Mouse (Mus musculus) spleen, postnatal 14 days (tissue): ENCODE data around the gene Gm1043.

Experiments
- DNase-seq, 2 experiments: peaks; one replicate each; pipeline ENCODE4 v3.0.0; 2021 to 2022; ENCODE audit warnings: low spot score in 2 of 2

The Gm1043 gene

DNA sequence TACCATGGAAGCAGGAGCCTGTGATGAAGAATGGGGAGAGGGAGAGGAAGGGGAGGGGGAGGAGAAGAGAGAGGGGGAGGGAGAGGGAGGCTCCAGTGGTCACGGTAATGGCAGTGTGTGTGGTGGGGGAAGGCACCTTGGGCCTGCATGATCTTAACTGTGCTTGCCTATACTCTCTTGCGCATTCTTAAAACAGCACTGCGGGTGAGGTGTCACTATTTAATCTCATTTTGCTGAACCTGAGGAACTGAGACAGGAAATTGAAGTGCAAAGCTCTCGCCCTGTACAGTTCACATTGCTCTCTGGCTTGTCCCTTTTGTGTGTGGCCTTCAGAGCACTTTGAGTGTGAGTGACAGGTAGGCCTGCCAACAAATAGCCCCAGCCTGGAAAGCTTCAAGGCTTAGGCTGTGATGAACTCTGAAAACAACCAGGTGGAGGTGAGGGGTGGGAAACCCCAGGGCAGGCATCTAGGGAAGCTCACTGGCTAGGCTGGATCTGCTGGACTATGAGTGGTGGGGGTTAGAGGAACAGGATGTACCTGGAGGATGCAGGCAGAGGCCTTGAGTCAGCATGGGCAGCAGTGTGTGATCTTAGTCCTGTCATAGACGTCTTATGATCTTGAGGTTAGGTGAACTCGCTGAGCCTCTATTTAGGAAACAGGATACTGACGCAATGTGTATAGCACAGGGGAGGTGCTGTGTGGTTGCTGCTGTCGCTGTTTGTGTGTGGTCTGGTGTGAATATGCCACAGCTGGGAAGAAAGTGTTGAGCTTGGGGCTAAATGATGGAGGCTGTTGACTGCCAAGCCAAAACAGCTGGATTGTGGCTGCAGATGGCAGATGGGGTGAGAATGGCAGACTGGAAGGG is 18.2 kb upstream of the Gm1043 start:
- DNase-seq: no peak

DNA sequence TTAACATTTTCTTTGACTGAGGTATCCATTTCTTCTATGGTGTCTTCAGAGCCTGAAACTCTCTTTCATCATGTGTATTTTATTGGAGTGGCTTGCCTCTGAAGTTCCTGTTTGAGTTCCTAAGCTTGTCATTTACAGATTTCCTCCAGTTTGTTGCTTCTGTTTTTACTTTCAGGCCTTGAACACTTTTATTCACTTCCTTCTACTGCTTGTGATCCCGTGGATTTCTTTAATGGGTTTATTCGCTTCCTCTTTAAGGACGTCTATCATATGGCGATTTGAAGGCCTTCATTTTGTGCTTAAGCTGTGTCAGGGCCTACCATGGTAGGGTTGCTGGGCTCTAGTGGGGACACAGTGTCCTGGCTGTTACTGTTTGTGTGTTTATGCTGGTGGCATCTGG is 11.5 kb upstream of the Gm1043 start:
- DNase-seq: no peak

DNA sequence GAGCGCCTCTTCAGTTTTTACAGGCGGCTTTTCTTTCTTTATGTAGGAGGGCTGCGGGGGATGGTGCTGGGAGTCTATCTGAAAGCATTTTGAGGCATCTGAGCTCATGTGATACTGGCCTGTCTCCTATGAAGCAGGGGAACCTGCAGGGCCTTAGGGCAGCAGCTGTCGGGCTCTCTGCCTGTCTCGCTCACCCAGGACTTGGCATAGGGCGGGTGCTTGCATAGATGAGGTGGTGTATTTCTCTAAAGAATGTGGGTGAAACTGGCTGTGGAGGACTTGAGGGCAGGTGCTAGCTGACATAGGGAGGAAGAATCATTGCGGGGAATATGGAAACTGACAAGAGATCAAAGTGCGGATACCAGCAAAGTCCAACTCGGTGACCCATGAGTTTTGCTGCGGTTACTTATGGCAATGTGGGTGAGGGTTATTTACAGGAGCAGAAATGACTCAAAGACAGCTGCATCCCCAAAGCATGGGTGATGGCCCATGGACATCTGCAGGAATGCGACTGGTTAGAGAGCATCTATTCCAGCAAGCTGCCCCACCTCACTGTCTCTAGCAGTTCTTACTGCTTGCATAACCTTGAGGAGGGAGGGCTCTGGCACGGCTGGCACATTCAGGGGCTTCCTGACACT is 8.4 kb upstream of the Gm1043 start:
- no peak for DNase-seq

DNA sequence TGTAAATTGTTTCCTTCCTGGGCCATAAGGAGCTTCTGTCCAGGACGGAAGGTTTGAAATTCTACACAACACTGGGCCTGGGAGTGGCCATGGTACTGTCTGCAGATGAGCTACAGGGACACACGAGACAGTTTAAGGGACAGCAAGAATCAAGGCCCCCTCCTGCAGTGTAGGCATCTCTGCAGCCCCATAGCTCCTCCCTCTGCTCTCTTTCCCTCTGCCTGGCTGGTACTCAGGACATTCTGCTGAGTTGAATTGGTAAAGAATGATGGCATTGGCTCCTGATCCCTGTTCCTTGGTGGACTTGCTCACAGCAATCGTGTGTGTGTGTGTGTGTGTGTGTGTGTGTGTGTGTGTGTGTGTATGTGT is 7.9 kb upstream of the Gm1043 start:
- DNase-seq: no peak

DNA sequence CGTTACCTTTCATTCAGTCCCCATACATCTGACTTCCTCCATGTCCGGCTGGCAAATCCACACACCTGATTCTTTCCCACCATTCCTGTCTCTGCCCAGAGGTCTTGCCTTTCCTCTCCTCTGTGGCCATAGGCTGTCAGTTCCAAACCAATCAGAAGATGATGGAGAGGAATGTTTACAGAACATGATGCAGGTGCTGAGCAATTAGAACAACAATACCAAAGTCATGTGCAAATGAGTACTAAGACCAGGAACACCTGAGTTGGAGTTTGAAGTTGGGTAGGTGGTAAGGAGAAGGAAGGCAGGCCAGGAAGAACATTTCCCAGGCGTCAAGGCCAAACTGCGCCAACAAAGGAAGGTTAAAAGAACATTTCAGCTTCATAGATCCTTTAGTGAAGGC is 5.7 kb upstream of the Gm1043 start:
- no peak for DNase-seq

DNA sequence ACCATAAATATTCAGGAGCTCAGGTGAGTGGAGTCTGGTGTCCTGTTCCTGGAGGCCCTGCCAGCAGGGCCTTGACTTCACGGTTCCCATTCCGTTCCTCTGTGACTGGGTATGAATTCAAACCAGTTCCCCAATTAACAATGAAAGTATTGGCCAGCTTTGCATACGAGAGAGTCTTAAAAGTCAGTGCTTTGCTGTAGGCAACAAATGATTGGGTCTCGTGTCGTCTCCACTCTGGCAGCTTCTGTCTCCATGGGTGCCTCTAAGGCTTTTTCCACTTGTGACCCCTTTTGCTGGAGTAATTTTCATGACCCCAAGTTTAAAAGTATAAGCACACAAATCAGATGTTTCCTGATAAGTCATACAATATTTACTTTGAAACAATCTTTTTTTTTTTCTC is 4.6 kb upstream of the Gm1043 start:
- DNase-seq: no peak

DNA sequence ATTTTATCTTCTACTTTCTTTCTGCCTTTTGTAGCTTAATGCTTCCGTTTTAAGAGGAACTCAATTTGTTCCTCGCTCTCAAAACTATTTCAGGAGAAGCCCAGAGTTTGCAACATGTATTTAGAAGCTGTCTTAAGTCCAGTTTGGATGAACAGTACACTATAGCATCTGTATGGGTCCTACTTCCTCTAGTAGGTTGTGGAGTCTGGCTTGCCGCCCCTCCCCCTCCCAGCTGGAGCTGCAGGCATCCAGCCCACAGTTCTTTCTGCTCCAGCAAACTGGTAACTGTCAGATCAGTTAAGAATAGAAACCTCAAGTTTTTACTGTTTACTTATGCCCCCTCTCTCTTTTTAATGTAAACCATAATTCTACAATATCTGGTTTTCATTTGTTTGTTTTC is 2.8 kb upstream of the Gm1043 start:
- DNase-seq: peak; percentile 25 to 43

DNA sequence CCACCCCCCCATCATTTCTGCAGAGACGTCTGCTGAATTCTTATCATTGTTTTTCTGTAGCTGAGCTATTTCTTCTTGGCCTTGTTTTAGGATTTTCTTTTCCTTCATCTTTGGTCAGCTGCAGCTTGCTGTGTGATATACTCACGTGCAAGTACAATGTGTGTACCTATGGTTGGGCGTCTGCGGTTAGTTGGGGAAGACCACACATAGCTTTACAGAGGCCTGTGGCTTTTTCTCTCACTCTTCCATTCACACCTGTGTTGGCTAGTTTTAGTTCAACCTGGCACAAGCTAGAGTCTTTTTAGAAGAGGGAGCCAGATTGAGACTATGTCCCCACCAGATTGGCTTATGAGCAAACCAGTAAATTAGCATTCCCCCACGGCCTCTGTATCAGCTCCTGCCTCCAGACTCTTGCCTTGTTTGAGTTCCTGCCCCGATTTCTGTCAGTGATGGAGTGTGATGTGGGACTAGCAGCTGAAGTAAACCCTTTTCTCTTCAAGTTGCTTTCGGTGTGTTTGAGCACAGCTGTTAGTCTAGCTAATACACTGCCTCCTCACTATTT is 1.9 kb upstream of the Gm1043 start:
- no peak for DNase-seq

DNA sequence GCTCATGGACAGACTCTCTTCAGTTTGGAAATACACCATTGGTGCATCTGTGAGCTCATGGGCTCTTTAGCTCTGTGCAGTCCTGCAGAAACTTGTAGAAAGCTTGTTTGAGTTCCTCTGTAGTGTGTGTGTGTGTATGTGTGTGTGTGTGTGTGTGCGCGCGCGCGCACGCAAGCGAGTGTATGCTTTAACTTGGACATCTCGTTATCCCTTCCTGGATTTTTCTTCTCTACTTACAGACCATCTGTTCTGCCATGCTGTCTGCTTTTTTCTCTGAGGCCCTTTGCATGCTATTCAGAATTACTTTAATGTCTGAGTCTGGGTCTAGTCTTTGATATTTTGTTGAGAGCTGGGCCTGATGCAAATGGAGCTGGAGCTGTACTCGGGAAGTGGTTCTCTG is 1.3 kb upstream of the Gm1043 start:
- no peak for DNase-seq

DNA sequence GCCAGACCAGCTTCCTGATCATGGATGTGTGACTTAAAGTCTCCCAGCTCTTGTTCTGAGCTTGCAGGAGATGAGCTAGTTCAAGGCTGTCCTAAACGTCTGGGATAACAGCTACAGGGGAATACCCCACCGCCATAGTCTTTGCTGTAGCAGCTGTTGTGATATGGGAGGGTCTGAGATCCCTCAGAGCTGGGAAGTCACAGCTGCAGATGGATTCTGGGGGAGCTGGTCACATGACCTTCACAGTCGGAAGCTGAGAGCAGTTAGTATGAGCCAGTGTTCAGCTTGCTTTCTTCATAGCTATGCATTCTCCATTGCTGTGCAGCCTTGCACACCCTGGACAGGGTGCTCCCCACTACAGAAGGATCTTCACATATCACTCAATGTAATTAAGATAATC is 748 bp downstream of the Gm1043 start:
- no peak for DNase-seq

DNA sequence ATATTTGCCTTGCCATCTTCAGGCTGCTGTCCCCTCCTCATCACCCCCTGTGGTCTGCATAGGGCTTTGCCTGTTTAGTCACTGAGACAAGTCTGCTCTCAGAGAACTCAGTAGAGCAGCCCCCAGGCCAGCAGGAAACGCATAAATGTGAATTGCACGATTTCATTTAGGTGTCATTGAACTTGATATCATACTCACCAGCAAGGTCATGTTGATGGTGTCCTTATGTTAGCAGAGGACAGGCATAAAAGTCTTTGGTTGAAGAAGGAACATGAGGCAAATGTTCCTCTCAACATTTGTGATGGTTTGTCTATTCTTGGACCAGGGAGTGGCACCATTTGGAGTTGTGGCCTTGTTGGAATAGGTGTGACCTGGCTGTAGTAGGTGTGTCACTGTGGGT is 2.6 kb downstream of the Gm1043 start:
- DNase-seq: no peak

DNA sequence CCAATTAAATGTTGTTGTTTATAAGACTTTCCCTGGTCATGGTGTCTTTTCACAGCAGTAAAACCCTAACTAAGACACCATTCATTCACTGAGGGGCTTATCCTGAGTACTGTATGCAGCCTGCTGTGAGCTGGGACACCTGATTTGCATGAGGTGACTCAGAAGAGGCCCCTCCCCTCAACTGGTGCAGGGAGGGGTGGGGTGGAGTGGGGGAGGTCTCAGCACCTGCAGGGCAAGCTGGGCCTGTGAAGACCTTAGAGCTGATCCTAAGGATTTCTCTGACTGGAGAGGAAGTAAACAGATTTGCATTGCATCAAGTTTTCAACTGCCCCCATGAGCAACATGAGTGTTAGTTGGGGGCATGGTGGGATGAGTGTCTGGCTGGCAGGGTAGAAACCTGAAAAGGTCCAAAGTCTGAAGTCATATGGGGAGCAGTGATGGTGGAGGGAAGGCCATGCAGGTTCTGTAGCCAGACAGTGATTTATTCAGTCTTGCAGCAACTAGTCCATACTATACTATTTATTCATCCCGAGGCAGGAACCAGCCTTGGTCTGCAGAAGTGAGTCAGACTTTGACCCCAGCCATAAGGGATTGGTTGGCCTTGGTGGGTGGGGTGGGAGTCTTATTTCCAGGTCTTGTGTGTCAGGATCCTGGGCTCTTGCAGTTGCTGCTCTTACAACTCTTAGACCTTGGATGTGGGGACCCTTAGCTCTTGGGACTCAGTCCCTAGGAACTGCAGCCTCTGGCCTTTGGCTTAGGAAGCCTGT is 3.4 kb downstream of the Gm1043 start:
- DNase-seq: no peak

DNA sequence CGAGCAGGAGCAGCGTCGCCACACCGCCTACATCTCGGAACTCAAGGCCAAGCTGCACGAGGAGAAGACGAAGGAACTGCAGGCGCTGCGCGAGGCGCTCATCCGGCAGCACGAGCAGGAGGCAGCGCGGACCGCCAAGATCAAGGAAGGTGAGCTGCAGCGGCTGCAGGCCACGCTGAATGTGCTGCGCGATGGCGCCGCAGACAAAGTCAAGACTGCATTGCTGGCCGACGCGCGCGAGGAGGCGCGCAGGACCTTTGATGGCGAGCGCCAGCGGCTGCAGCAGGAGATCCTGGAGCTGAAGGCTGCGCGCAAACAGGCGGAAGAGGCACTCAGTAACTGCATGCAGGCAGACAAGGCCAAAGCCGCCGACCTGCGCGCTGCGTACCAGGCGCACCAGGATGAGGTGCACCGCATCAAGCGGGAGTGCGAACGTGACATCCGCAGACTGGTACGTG is 6.0 kb downstream of the Gm1043 start:
- DNase-seq: no peak

DNA sequence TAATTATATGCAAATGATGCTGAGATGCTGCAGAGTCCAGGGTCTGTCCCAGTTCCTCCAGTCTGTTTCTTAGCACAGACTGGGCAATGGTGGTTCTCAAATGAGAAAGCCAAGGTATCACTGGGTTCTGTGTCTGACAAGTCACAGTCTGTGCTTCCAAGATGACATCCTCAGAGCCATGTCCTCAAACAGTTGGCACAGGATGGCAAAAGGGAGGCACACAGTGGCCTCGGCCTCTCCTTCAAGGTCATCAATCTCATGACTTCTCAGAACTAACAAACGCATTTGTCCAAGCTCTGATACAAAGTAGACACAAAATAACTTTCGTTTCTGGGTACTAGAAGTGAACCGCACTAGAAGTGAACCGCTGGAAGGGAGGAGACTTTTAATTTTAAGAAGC is 9.8 kb downstream of the Gm1043 start:
- DNase-seq: no peak

DNA sequence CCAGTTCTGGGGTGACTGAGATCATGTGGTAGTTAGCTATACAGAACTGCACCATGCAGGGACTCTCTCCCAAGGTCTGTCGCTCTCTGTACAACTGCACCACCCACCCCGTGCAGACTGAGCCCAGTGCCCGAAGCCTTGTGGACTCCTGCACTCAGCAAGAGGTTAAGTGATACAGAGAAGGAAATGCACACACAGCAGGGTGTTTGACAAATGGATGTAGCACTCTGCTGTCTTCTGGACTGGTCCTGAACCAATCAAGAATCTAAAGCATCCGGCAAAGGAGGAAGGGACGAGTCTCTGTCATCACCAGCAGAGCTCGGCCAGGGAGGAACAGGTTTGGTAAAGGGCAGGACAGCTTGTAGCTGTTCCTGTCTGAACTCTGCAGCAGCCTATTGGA is 12.4 kb downstream of the Gm1043 start:
- DNase-seq: no peak

DNA sequence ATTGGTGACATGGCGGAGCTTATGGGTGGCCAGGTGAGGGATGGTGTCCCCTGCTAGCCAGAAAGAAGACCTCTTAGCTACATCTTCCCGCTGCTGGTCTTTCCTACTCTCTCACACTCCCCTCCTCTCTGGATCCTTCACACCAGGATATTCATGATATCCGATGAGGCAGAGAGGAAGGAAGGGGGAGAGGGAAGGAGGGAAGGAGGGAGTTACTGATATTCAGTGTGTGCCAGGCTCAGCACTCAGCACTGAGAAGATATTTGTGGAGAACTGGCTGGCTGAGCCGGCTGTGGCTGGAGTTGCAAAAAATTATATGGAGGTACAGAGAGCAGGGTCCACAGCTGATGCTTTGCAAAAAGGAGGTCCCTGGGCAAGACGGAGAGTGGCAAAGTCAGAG is 15.6 kb downstream of the Gm1043 start:
- DNase-seq: no peak

DNA sequence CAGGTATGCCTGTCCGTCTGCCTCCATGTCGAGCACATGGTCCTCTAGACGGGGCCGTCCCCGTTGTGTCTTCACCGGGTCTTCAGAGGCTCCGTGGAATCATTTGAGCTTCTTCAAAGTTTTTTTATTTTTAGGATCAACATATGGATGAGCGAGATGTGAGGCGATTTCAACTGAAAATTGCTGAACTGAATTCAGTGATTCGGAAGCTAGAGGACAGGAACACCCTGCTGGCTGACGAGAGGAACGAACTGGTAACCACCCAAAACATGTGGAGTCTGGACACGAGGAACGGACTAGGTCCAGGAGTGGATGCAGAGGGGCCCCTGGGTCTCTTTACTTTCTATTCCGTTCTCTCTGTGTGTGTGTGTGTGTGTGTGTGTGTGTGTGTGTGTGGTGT is 16.5 kb downstream of the Gm1043 start:
- DNase-seq: no peak

DNA sequence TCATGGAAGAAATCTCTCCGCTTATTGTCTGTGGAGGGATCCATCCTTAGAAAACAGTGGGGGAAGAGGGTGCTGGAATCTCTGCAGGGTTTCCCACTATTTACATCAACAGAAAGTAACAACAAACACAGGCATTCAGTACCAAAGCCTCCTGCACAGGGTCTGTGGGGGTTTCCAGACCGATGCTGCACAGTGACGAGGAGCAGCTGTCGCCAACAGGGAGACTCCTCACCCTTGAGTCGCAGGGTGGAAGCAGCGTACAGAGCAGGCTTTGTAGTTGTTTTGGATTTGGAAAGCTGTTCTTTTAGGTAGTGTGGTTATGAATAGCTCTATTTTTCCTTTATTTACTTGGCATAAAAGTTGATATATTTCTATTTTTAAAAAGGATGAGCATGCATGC is 16.9 kb downstream of the Gm1043 start:
- DNase-seq: no peak

DNA sequence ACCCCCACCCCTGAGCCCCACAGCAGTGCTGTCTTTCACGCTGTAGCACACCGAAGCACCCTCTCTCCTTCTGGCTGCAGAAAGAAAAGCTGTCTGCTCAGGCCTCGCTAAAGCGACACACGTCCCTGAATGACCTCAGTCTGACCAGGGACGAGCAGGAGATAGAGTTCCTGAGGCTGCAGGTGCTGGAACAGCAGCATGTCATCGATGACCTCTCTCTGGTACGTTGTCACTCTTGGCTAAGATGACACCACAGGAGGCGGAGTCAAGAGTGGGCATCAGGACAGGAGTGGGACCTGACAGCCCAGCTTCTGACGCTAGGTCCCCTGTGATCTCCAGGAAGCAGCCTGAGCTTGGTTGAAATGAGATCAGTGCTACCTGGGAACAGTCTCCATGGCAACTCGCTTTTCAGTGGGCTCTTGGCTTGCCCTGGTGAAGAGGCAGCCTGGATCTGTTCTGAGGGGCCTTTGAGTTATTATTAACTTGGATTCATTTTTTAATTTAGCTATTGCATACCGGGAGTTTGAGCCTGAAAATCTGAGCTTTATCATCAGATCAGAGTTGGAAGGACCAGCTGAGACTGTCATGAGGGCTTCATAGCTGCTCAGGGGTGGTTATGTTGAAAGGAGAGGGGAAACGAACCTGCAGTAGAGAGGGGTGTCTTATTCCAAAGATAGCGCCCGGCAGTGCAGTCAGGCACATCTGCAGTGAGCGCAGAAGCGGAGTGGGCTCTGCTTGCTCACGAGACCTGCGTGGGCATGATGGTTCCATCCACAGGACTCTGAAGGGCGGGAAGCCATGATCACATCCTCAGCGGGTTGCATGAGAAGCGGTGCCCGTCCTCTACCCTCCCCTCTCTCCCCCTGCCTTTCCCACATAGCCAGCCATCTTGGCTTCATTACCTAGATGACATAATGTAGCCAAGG is 20.6 kb downstream of the Gm1043 start:
- no peak for DNase-seq

DNA sequence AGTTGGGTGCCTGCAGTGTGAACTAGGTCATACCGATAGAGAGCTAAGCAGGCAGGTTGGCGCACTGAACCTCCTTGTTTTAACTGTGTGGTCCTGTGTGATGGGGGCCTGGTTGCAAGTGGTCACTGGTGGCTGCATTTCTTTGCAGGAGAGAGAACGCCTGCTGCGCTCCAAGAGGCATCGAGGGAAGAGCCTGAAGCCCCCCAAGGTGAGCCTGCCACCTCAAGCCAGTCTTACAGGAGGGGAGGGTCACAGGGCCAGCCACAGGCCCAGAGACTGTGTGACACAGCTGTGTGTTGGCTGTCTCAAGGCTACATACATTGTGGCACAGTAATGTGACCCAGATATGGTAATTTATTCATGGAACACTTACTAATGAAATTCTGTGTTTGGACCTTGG is 21.9 kb downstream of the Gm1043 start:
- DNase-seq: no peak

DNA sequence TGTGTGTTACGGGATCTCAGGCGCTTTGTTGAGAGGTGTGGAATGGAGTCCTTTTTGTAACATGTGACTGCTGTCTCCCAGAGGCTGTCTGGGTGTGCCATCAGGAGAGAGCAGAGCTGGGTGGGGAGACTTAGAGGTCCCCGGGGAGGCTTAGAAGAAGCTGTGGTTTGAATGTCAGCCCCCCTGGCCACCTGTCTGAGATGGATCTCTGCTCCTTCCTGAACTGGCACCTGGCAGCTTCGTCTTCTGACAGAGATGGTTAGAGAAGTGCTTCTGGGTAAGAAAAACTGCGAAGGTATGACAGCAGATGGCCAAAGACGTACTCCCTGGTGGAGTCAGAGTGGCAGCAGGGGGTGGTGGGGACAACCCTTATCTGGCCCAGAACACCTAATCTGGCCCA is 22.4 kb downstream of the Gm1043 start:
- no peak for DNase-seq
